Mouse (Mus musculus) E14TG2a.4 (cell line): Measurements from ENCODE around the gene Bpifb6.

Source experiments
- H3K27me3 ChIP-seq: 2 replicates; pipeline ENCODE4 v1.6.1; 2014; ENCODE audit warnings: low read length, control low read depth; ENCODE audit not compliant: insufficient read depth
- H3K36me3 ChIP-seq: 2 replicates; pipeline ENCODE4 v1.6.1; 2014; ENCODE audit warnings: low read length, control low read depth; ENCODE audit not compliant: insufficient read depth
- H3K4me1 ChIP-seq: replicated peaks from 2 replicates; pipeline ENCODE4 v1.6.1; 2014; ENCODE audit warnings: low read depth, low read length, control low read depth
- H3K4me3 ChIP-seq: replicated peaks from 2 replicates; pipeline ENCODE4 v1.5.1; 2014; ENCODE audit warnings: mild to moderate bottlenecking, low read length
- H3K9me3 ChIP-seq: 2 replicates; pipeline ENCODE4 v1.6.1; 2014; ENCODE audit warnings: low read length, control low read depth
- CTCF ChIP-seq: conservative IDR thresholded peaks from 2 replicates; pipeline ENCODE4 v1.5.1; 2014; ENCODE audit warnings: low read length
- NANOG ChIP-seq: IDR thresholded peaks from 2 replicates; pipeline ENCODE4 v1.6.1; 2014; ENCODE audit warnings: borderline replicate concordance, low read length, mixed read lengths
- POU5F1 ChIP-seq: IDR thresholded peaks from 2 replicates; pipeline ENCODE4 v1.6.1; 2014; ENCODE audit warnings: low read length, borderline replicate concordance

Bpifb6 gene

DNA sequence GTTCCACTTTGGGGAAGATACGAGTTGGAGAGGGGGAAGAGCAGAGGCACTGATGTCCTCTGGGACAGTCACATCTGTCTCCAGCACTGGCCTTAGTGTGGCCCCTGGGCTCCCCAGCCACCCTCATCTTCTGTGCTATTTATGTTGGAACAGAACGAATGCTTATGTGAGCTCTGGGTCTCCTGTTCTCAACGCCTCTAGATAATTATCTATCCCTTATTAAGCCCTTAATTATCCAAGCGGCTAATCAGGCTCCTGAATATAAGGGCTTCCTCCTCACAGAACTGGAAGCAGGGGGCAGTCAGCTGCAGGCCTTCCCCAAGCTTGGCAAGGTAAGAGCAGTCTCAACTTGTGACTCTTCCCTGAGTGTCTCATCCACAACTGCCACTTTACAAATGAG, at the start of gene Bpifb6:
TSS of gene Bpifb6 (plus strand) at position 301 of the 400 bp plus-strand sequence.
- Histone ChIP-seq H3K36me3 (no peaks in the 10 kb centered on the region), H3K9me3 (no peaks in the 10 kb centered on the region), H3K4me1 (no peaks in the 10 kb centered on the region), H3K4me3 (no peak within 1 kb of the TSS), H3K27me3 (peaks cover 7% of the 10 kb centered on the region; the same call in 1 of the 2 replicates)
- TF ChIP-seq POU5F1, result no peak
- TF ChIP-seq NANOG, result no peak
- TF ChIP-seq CTCF, result no peak

DNA sequence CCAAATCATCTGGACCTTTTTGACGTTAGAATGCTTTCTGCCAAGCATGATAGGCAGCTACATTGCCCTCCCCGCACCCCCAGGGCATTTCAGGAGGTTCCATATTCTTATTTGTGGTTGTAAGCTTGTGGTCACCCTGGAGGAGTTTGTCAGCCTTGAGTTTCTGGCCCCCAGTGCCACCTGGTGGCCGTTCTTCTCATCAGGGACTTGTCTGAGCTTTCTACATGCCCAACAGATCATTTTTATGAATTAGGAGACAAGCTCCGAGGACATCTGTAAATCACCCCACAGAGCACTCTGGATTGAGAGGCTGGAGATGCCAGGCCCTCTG, 49.2 kb upstream of the Bpifb6 start:
- H3K4me1 ChIP-seq, result peaks cover 13% of the 10 kb centered on the region; the same call in 1 of the 2 replicates
- H3K27me3 ChIP-seq, result peaks cover 16% of the 10 kb centered on the region

DNA sequence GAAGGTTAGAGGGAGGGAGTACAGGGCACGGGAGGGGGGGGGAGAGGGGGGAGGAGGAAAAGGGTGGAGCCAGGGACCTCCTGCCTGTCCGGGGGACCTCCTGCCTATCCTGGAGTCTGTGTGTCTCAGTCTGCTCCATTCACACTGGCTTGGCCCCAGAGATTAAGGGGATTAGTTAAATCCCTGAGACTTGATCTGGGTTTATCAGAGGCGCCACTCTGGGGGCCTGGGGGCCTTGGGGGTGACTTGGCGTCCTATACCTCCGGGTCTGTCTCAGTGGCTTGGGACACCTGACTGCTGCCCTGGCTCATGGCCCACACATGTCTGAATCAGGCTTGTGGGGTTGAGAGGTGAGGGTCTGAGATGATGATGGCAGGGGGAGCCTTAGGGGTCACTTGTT, 46.6 kb upstream of the Bpifb6 start:
- H3K27me3 ChIP-seq, result peaks cover 33% of the 10 kb centered on the region
- 0 out of 2 replicates have a peak, but pooled peaks cover 6% of the 10 kb centered on the region for H3K4me1 ChIP-seq
- TF ChIP-seq NANOG (no peak), CTCF (no peak), POU5F1 (no peak)

More for the DNA sequence above, 49.2 kb upstream of the Bpifb6 start:
- Histone ChIP-seq H3K9me3 (peaks cover 13% of the 10 kb centered on the region), H3K36me3 (no peaks in the 10 kb centered on the region), H3K4me3 (no peak overlapping the region)
- TF ChIP-seq CTCF, result no peak
- TF ChIP-seq POU5F1, result no peak

DNA sequence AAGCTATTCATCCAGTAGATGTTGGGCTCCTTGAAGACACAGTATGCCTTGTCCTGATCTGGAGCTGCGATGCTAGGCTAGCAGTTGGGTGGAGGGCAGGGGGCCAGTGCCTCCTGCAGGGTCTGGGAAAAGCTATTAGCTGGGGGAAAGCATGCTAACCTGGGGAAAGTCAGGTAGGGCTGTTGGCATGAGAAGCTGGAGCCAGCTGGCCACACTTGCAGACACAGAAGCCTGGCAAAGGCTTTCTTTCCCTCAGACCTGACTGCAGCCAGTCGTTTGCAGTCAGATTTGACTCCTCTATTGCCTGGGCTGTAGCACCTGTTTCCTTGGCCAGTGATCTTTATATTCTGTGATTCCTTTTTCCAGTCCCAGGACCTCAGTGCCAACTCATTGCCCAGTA, 40.6 kb upstream of the Bpifb6 start:
- Histone ChIP-seq H3K4me1 (no peaks in the 10 kb centered on the region), H3K27me3 (peaks cover 33% of the 10 kb centered on the region), H3K36me3 (no peaks in the 10 kb centered on the region), H3K9me3 (no peaks in the 10 kb centered on the region), H3K4me3 (no peak overlapping the region)
- TF ChIP-seq POU5F1, result no peak
- TF ChIP-seq NANOG, result no peak

More for the DNA sequence above, 46.6 kb upstream of the Bpifb6 start:
- Histone ChIP-seq H3K9me3 (peaks cover 13% of the 10 kb centered on the region), H3K4me3 (no peak overlapping the region), H3K36me3 (no peaks in the 10 kb centered on the region)

DNA sequence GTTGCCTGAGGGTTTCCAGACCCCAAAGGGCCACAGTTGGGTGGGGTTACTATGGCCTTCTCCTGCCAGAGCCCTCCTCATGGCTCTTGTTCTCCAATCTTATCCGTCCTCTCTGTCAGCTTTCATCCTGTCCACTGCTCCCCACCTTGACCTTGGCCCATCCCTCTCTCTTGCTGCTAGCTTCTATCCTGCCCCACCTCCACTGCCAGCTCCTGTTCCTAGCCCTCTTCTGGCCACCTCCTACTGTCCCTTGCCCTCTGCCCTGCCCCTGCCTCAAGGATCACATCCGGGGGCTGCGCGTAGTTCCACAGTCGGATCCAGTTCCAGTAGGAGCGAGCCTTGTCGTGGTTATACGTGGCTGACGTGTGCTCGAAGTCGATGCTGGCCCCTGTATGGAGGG, 39.9 kb upstream of the Bpifb6 start:
- Histone ChIP-seq H3K27me3 (peaks cover 31% of the 10 kb centered on the region), H3K4me1 (no peaks in the 10 kb centered on the region), H3K36me3 (no peaks in the 10 kb centered on the region), H3K9me3 (no peaks in the 10 kb centered on the region), H3K4me3 (no peak overlapping the region)
- TF ChIP-seq NANOG (no peak), POU5F1 (no peak), CTCF (no peak)

DNA sequence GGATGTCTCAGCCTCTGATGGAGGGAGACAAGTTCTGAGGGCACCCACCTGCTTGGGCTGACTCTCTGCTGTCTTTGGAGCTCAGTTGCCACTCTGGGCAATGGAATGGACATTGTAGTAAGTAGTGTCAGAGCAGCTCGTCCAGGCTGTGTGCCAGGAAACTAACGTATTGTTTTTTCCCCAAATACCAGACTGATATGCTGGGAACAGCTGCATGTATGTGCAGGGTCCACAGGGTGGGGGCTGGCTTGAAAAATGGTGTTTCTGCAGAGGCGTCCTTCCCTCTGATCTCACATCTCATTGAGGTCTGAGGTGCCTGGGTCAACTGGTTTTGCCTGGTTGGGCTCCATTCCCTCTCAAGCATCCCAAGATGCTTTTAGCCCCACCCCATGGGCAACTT, 39.5 kb upstream of the Bpifb6 start:
- Histone ChIP-seq H3K4me3 (no peak overlapping the region), H3K4me1 (no peaks in the 10 kb centered on the region), H3K36me3 (no peaks in the 10 kb centered on the region), H3K9me3 (no peaks in the 10 kb centered on the region), H3K27me3 (peaks cover 31% of the 10 kb centered on the region)
- no peak for TF ChIP-seq CTCF
- no peak for TF ChIP-seq POU5F1
- no peak for TF ChIP-seq NANOG

DNA sequence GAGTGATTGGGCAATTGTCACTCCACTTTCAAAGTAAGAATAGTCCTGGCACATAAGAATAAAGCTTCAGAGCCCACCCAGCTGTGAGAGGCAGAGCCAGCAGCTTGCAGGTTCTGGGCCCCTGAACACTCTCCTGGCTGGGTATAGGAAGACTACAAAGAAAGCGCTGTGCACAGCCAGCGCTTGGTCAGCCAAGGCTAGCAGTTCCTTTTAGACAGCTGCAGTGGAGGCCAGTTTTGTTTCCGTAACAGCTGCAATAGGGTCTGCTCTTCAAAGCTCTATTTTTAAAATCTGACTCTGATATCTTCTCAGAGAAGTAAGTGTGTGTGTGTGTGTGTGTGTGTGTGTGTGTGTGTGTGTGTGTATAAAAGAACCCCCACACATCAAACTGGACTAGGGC, 38.2 kb upstream of the Bpifb6 start:
- Histone ChIP-seq H3K4me1 (no peaks in the 10 kb centered on the region), H3K9me3 (no peaks in the 10 kb centered on the region), H3K4me3 (no peak overlapping the region), H3K27me3 (peaks cover 22% of the 10 kb centered on the region), H3K36me3 (no peaks in the 10 kb centered on the region)
- no peak for TF ChIP-seq POU5F1
- TF ChIP-seq CTCF, result no peak
- TF ChIP-seq NANOG, result no peak

DNA sequence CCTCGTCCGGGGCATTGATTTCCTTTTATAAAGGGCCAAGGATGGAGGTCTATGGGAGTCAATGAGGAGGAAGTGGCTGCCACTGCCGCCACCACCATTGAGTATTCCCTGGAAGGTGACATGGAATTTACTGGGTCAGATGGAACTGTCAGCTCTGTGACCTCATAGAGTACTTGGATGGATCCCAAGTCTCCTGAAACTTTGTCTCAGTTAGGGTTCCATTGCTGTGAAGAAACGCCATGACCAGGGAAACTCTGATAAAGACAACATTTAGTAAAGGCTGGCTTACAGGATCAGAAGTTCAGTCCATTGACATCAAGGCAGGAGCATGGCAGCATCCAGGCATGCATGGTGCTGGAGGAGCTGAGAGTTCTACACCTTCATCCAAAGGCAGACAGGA, 29.2 kb upstream of the Bpifb6 start, which contains the start of gene Sun5:
TSS of gene Sun5 (minus strand) at position 101 of the 400 bp plus-strand sequence.
- no peak within 1 kb of the TSS for H3K4me3 ChIP-seq
- H3K4me1 ChIP-seq, result no peaks in the 10 kb centered on the region
- H3K27me3 ChIP-seq, result peaks cover 2% of the 10 kb centered on the region; the same call in 1 of the 2 replicates
- TF ChIP-seq NANOG, result no peak
- no peak for TF ChIP-seq POU5F1
- TF ChIP-seq CTCF, result no peak
- H3K9me3 ChIP-seq, result no peaks in the 10 kb centered on the region
- H3K36me3 ChIP-seq, result no peaks in the 10 kb centered on the region

DNA sequence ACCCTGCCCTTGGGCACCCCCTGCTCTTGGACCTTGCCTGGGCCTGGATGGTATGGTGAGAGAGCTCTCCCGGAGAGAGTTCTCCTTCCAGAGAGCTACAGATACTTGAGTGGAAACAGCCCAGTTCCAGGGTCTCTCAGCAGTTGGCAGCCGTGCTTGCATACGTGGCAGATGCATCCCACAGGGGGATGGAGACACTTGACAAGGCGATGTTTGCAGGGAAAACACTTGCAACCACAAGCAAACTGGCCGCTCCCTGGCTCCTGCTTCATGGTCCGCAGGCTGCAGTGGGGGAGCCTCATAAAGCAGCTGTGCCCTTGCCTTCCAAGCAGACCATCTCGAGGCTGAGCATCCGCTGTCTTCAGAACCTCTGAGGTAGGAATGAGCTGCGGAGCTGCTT, 25.4 kb upstream of the Bpifb6 start, which contains the start of gene Bpifb2:
TSS of gene Bpifb2 (plus strand) at position 301 of the 400 bp plus-strand sequence.
- Histone ChIP-seq H3K36me3 (no peaks in the 10 kb centered on the region), H3K9me3 (no peaks in the 10 kb centered on the region)
- TF ChIP-seq CTCF (no peak), POU5F1 (no peak), NANOG (no peak)

More for the DNA sequence above, 25.4 kb upstream of the Bpifb6 start, which contains the start of gene Bpifb2:
- Histone ChIP-seq H3K4me1 (no peaks in the 10 kb centered on the region), H3K27me3 (no peaks in the 10 kb centered on the region; the same call in 1 of the 2 replicates), H3K4me3 (no peak within 1 kb of the TSS)
